Mouse (Mus musculus) heart, postnatal 0 days (tissue): ENCODE measurements at regions not wholly inside any gene's neighbourhood (a gene's known extent, or its start where the extent isn't known, plus 50 kb on each side); places are given as distances from the start of the nearest gene placed in this dataset.

Source experiments
- ATAC-seq: fragments of 200-750 bp; cut with Nextera tagmentation; 2 replicates; pipeline ENCODE4 v1.8.0; 2017; ENCODE audit warnings: low read depth, moderate number of reproducible peaks, moderate library complexity; ENCODE audit not compliant: insufficient read depth
- DNase-seq: peaks from one replicate; pipeline ENCODE4 v3.0.0-alpha.2; 2016; ENCODE audit warnings: low spot score
- H3K27ac ChIP-seq: fragments of 300-500 bp; sonication (generic); 2 replicates; pipeline ENCODE4 v1.5.1; 2014; ENCODE audit warnings: low read depth, mild to moderate bottlenecking
- H3K27me3 ChIP-seq: fragments of 300-500 bp; sonication (generic); 2 replicates; pipeline ENCODE4 v1.6.1; 2014; ENCODE audit warnings: low read length, mixed read lengths; ENCODE audit not compliant: control insufficient read depth, insufficient read depth
- H3K36me3 ChIP-seq: fragments of 300-500 bp; sonication (generic); replicated peaks from 2 replicates; pipeline ENCODE4 v1.6.1; 2014; ENCODE audit warnings: low read length, mixed read lengths; ENCODE audit not compliant: control insufficient read depth, insufficient read depth
- H3K4me1 ChIP-seq: fragments of 300-500 bp; sonication (generic); 2 replicates; pipeline ENCODE4 v1.6.1; 2014; ENCODE audit warnings: antibody characterized with exemption; ENCODE audit not compliant: control insufficient read depth, insufficient read depth
- H3K4me2 ChIP-seq: fragments of 300-500 bp; sonication (generic); 2 replicates; pipeline ENCODE4 v1.6.1; 2014; ENCODE audit warnings: low read depth, mild to moderate bottlenecking, low read length, moderate library complexity
- H3K4me3 ChIP-seq: fragments of 300-500 bp; sonication (generic); 2 replicates; pipeline ENCODE4 v1.5.1; 2014; ENCODE audit warnings: low read depth, low read length
- H3K9ac ChIP-seq: fragments of 300-500 bp; sonication (generic); replicated peaks from 2 replicates; pipeline ENCODE4 v1.6.1; 2014; ENCODE audit warnings: low read depth, low read length, mixed read lengths
- H3K9me3 ChIP-seq: fragments of 300-500 bp; sonication (generic); replicated peaks from 2 replicates; pipeline ENCODE4 v1.6.1; 2016; ENCODE audit warnings: low read length; ENCODE audit not compliant: control insufficient read depth
- CTCF ChIP-seq: IDR thresholded peaks from 2 replicates; pipeline ENCODE4 v1.5.1; 2016; ENCODE audit warnings: antibody characterized with exemption, control low read depth, low read depth
- EP300 ChIP-seq: IDR thresholded peaks from 2 replicates; pipeline ENCODE4 v1.6.1; 2016; ENCODE audit warnings: antibody characterized with exemption, low read depth
- WGBS: fragments of 180-500 bp; shearing (Covaris S2); extraction: QIAGEN DNeasy Blood & Tissue Kit; methylation state at CpG from one replicate; pipeline ENCODE4 v1.1.7; 2014; 5-methylcytosine and 5-hydroxymethylcytosine counted together

GRCm38 (mm10) chr13:102176456-102176855 is 408.4 kb upstream of the Pik3r1 start:
- 67% methylated on average over 2 of the region's 2 CpGs for WGBS
- TF ChIP-seq CTCF (no peak), EP300 (no peak)
- DNase-seq (no peak), ATAC-seq (no peak)
- Histone ChIP-seq H3K27me3 (no peaks in the 10 kb centered on the region), H3K4me2 (no peak overlapping the region), H3K9me3 (no peaks in the 10 kb centered on the region), H3K4me3 (no peak overlapping the region), H3K27ac (no peak overlapping the region), H3K36me3 (no peaks in the 10 kb centered on the region), H3K4me1 (no peaks in the 10 kb centered on the region), H3K9ac (no peak overlapping the region)

DNA sequence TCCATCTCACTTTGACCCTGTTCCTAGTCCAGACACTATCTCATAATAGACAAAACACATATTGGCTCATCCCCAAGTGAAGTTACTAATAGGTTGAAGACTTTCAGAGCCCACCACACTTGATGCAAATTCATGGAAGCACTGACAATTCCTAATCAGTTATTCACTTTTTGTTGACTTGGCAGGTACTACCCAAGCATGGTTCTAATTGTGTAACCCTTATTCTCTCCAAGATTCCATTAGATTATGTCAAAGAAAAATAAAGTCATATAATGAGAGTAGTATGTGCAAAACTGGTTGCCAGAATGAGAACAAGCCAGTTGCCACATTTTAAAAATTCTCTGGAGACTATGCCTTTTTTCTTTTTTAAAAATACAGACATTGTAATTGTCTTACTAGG is 426.7 kb upstream of the Pik3r1 start:
- TF ChIP-seq CTCF (no peak), EP300 (no peak)
- Histone ChIP-seq H3K36me3 (no peaks in the 10 kb centered on the region), H3K4me3 (no peak overlapping the region), H3K9me3 (no peaks in the 10 kb centered on the region), H3K27ac (no peak overlapping the region), H3K4me1 (no peaks in the 10 kb centered on the region), H3K9ac (no peak overlapping the region), H3K27me3 (no peaks in the 10 kb centered on the region), H3K4me2 (no peak overlapping the region)
- DNase-seq, result no peak
- no peak for ATAC-seq

- Histone ChIP-seq H3K4me1 (no peaks in the 10 kb centered on the region), H3K9me3 (no peaks in the 10 kb centered on the region), H3K9ac (no peak overlapping the region), H3K36me3 (no peaks in the 10 kb centered on the region), H3K4me2 (no peak overlapping the region), H3K4me3 (no peak overlapping the region), H3K27me3 (no peaks in the 10 kb centered on the region), H3K27ac (no peak overlapping the region)
- WGBS, result 81% methylated on average over 1 of the region's 1 CpGs
- ATAC-seq (no peak), DNase-seq (no peak)
- no peak for TF ChIP-seq CTCF
- no peak for TF ChIP-seq EP300
Measured at GRCm38 (mm10) chr13:102202301-102202700, 434.3 kb upstream of the Pik3r1 start.

DNA sequence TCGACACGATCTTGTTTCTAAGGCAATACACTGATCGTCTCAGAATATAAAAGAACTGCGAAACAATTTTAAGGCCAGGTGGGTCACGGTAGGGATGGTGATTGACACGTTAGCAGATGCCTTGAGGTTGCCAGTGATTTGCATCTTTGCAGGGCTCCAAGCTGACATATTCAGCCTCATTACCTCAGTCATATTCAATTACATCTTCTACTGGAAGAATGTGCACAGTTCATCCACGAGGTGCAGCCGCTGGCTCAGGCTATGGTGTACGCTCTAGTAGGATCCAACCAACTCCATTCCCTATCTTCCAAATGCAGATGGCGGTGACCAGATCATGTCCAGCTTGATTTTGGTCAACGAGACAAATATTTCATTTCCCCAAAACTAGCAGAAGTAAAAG is 450.5 kb upstream of the Pik3r1 start:
- Histone ChIP-seq H3K4me2 (no peak overlapping the region), H3K4me1 (no peaks in the 10 kb centered on the region), H3K27me3 (no peaks in the 10 kb centered on the region), H3K4me3 (no peak overlapping the region), H3K9me3 (no peaks in the 10 kb centered on the region), H3K36me3 (no peaks in the 10 kb centered on the region), H3K27ac (no peak overlapping the region), H3K9ac (no peak overlapping the region)
- 92% methylated on average over 11 of the region's 11 CpGs for WGBS
- DNase-seq (no peak), ATAC-seq (no peak)
- no peak for TF ChIP-seq CTCF

GRCm38 (mm10) chr13:102231048-102231447 is 462.3 kb upstream of the Cd180 start:
- Histone ChIP-seq H3K27ac (peak overlapping the region; percentile 39; the same call in 1 of the 2 replicates), H3K9me3 (no peaks in the 10 kb centered on the region), H3K4me3 (no peak overlapping the region), H3K9ac (no peak overlapping the region), H3K4me1 (0 out of 2 replicates have a peak, but pooled peaks cover 6% of the 10 kb centered on the region), H3K36me3 (no peaks in the 10 kb centered on the region), H3K4me2 (no peak overlapping the region), H3K27me3 (no peaks in the 10 kb centered on the region)
- ATAC-seq (no peak), DNase-seq (peak; percentile 24)
- TF ChIP-seq EP300 (no peak), CTCF (no peak)
- WGBS, result 63% methylated on average over 7 of the region's 7 CpGs

DNA sequence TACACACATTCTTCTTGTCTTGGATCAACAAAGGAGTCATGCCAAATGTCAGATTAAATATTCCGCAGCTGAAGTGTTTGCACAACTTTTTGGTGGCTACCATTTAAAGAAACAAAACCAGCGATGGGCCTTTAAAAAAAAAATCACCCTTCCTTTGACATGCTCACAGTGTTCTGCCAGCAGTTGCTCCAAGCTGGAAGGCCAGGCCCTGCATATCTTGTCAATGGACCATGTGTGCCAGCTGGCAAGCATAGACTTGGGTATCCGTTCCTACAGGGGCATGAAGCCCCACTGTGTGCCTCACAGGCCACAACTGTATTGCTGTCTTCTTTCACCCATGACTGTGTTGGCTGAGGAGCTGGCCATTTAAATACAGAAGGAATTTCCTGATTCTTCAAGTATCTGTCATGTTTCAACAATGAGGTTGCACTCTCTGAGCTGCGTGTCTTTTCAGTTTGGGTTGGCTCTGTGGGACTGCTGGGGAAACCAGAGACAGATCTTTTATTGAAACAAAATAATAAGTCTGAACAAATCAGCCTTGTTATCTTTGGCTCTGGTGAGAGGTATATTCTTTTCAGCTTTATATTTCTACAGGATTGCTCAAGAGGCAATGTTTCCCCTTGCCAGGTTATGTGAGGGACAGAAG is 460.9 kb upstream of the Cd180 start:
- DNase-seq, result peak; percentile 49
- no peak overlapping the region for H3K9ac ChIP-seq
- TF ChIP-seq EP300 (no peak), CTCF (no peak)
- no peak overlapping the region for H3K4me3 ChIP-seq
- H3K9me3 ChIP-seq, result no peaks in the 10 kb centered on the region
- H3K27ac ChIP-seq, result peak overlapping the region; percentile 34
- peak; percentile 44 for ATAC-seq
- no peak overlapping the region for H3K4me2 ChIP-seq
- 0 out of 2 replicates have a peak, but pooled peaks cover 6% of the 10 kb centered on the region for H3K4me1 ChIP-seq
- no peaks in the 10 kb centered on the region for H3K27me3 ChIP-seq
- 49% methylated on average over 4 of the region's 4 CpGs for WGBS
- H3K36me3 ChIP-seq, result no peaks in the 10 kb centered on the region
